Mouse (Mus musculus) left cerebral cortex, postnatal 36 days (tissue): ENCODE data around the gene Hnrnpa3. TPM values are rescaled to one million over a fixed set of nuclear protein-coding genes. Genes with fewer than 3 reads are reported as not detected.
A peak's percentile ranks its signal among the peaks of the same experiment; 100 is the strongest.
"Not testable (repeated sequence)": the region's sequence is repeated elsewhere in the genome, so short reads cannot be mapped to it uniquely, and the experiment has no call there.

Experiments used
- DNase-seq, 2 experiments: peaks; one replicate each; pipeline ENCODE4 v3.0.0; 2021 to 2022; ENCODE audit warnings: low spot score in 2 of 2, mixed read lengths in 1 of 2
- intact Hi-C: fragments of 180-260 bp; cut with DNase I; formaldehyde crosslinking; loops from one replicate; pipeline ENCODE4 v1.15.1; 2025
- total RNA-seq, 2 experiments: library from RNA; stranded (reverse); gene quantifications; 2 replicates each; pipeline ENCODE4 v1.2.3; 2021

The Hnrnpa3 gene
- 100 to 1,000 TPM; 260 to 274 TPM for total RNA-seq

DNA sequence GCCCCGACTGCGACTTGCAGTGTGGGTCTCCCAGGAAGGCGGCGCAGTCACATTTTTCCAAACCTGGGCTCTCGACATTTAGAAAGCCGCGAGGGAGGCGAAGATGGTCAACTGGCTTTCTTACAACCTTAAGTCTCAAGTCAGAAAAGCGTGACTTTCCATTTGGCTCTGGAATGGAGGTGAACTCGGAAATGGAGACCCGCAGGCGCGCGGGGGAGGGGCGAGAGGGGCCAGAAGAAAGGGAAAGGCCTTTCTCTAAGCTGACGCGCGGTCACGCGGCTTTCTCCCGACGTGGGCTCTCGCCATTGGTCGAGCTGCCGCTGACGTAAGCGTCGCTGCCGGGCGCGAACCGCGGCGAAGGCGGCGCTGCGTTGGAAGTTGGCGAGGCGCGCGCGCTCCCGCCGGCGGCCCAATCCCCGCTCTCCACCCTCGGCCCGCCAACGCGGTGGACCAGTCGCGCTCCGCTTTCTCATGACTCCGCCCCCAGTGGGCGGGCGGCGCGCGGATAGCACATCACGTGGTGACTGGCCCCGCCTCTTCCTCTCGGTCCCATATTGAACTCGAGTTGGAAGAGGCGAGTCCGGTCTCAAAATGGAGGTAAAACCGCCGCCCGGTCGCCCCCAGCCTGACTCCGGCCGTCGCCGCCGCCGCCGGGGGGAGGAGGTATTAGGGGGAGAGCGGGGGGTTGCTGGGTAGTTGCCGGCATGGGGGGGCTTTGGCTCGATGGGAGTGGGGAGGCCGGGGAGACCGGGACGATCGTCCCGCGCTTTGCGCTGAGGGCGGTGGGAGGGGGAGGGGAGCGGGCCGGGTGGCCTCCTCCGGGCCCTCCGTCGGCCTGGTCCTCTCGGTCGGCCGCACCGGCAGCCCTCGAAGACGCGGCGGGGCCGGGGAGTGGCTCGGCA lies at the start of gene Hnrnpa3:
Hnrnpa3 (plus strand) TSS at position 535 of the 902 bp plus-strand sequence.
- intact Hi-C loops = loop anchor here (2.0 to 5.0 kb wide), 2 partner anchors 43 to 50 kb away; partner anchors contain the start of gene Nfe2l2
- DNase-seq = peak; percentile 99 to 100

DNA sequence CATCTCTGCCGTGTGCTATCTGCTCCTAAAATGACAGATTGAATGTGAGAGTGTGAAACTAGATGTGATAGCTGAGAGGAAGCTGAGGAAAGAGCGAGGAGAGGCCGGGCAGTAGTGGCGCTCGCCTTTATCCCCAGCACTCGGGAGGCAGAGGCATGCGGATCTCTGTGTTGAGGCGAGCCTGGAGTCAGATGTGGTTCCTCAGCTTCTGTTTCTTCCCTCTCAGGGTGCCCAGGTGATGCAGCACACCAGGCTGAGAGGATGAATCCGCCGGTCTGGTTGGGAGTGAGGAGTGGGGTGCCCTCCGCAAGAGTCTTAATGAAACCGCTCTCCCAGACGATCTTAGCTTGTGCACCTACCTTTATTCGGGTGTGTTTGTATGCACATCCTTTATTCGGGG lies 49.1 kb upstream of the Hnrnpa3 start:
- intact Hi-C loops = loop anchor here (2.0 to 5.0 kb wide), 3 partner anchors 49 to 462 kb away; partner anchors contain the start of gene Hnrnpa3
- DNase-seq = no peak

DNA sequence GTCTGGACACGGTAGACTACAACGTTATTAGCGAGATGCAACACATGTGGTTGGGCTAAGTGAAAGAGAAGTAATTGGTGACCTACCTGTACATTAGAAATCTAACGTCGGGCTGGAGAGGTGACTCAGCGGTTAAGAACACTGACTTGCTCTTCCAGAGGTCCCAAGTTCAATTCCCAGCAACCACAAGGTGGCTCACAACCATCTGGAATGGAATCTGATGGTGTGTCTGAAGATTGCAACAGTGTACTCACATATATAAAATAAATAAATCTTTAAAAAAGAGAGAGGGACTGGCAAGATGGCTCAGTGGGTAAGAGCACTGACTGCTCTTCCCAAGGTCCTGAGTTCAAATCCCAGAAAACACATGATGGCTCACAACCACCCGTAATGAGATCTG lies 48.5 kb upstream of the Hnrnpa3 start:
- DNase-seq, intact Hi-C loops: not testable (repeated sequence)

DNA sequence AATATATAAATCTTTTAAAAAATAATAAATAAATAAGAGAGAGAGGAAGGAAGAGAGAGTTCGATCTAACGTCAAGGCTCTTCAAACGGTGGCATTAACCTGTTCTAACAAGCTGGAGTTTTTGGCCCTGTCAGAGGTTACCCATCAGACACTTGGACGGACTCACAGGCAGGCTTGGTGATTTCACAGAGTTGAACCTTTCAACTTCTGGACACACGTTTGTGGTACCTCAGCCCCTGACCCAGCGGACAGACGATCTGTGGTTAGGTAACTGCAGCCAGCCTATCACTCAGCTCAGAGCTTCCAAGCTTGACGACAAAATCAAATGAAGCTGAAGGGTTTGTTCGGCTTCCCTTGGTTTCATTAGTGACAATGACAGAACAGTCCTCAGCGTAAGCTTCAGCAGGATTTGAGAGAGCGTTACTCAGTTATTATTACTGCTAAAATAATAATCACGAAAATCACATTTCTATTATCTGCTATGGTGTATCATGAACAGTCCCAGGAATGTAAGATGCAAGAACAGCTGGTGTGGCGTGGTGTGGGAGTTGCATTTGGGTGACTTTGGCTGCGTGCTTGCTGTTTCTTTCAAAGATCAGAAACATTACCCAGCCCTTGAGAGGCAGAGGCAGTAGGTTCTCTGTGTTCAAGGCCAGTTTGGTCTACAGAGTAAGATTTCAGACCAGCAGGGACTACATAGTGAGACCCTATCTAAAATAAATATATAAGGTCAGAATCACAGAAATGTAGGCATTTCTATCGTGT lies 47.8 kb upstream of the Hnrnpa3 start:
- DNase-seq = no peak
- intact Hi-C loops = no loop called here

DNA sequence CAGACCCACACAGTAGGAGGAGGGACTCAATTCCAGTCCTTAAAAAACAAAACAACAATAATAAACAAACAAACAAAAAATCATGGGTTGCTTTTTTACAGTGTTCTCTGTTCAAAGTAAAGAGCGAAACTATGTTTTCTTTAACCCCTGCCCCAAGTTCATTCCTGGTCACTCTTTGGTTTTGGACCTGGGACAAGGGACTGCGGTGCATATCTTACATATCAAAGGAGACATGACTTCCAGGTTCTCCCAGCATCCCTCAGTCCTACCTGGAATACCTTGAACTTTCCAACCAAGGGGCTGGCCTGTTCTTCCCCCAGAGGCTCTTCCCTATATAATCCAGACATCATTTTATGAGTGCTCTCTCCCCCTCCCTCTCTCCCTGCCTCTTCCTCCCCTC lies 47.1 kb upstream of the Hnrnpa3 start:
- no peak for DNase-seq
- intact Hi-C loops = no loop called here

DNA sequence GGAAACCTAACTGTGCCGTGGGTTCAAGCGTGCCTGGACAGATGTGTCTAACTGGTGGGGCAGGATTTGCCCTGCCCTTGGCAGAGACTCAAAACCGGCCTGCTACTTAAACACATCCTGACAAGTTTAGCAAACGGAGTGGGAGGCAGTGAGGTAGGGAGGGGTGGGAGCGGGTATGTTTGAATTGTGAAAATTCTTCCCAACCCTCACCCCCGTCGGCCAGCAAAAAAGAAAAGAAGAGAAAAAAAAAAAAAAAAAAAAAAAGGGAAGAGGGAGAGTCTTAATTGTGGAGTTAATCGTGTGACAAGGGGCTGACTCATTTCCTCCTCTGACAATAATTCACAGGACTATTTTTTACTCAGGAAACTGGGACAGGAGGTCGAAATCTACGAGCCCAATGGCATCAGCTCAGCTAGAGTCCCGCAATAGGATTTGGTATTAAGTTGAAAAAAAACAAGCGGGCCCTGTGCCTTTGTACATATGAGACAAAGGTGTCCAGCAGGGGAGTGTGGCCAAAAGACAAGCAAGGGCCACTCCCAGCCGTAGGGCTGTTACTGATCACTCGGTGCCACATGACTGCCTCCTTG lies 46.0 kb upstream of the Hnrnpa3 start:
- intact Hi-C loops = no loop called here
- no peak for DNase-seq

DNA sequence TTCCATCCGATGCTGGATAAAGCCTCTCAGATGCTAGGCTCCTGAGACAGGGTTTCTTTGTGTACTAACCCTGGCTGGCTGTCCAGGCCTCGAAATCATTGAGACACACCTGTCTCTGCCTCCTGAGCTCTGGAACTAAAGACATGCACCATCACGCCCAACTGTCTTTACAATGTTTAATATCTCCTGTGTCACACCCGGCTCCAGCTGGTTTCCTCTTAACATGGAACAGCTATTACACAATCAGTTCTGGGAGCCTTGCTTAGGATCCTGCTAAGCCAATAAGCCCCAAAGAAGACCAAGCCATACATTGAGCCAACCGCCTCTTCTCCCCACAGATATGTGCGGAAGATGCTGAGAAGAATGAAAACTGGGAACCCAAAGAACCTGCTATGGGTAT lies 44.5 kb upstream of the Hnrnpa3 start:
- no peak for DNase-seq
- intact Hi-C loops = no loop called here

DNA sequence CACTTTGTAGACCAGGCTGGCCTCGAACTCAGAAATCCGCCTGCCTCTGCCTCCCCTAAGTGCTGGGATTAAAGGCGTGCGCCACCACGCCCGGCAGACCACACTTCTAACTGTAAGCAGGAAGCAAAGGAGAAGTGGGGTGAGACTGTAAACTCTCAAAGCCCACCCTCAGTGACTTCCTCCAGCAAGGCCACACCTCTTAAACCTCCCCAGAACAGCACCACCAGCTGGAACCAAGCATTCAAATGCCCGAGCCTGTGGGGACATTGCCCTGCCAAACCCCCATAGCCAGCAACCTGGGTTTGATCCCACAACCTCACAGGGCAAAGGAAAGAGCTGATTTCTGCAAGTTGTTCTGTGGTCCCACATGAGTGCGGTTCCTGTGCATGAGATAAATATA lies 42.1 kb upstream of the Hnrnpa3 start:
- DNase-seq = no peak
- intact Hi-C loops = no loop called here

DNA sequence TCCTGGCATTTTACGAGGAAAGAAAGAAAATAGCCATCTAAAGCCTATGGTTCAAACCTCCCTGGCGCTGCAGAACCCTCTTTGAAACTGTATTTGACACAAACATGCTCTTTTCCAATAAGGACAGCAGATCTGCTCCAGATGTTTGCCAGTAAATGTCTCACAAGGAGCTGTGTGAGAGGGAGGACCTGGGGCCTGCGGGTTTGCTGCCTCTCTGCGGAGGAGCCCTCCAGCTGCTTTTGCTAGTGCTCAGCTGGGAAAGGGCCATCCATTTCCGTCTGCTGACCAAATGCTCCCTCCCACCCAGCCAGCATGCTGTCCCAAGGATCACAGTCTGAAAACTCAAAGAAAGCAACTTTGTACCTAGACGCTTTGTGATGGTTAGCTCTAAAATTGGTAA lies 40.3 kb upstream of the Hnrnpa3 start:
- no peak for DNase-seq
- intact Hi-C loops = no loop called here

DNA sequence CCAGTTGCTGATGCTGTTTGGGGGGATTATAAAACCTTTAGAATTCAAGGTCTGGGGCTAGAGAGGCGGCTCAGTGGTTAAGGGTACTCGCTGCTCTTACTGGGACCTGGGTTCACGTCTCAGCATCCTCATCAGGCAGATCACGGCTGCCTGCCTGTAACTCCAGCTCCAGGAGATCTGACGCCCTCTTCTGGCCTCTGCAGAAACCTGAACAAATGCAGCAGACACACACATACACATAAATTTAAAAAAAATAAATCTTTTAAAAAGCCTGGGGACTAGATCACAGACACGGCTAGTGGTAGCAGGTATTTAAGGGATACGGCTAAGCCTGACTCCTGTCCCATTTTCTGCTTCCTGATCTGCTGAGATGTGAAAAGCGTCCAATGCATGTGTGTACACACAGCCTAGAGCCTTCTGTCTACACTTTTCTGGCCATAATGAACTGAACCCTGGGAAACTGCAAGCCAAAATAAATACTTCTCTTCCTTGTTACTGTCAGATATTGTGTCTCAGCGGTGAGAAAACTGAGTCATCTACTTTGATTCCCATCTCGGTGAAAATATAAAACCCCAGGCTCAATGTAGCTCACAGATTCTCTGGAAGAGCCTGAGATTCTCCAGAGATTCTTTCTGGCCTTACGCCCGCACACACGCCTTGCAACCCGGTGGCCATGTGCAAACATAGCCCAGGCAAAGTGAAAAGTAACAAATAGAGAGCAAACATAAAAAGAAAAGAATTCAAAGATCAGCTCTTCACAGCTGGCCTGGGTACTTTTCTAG lies 37.0 kb upstream of the Hnrnpa3 start:
- intact Hi-C loops = no loop called here
- no peak for DNase-seq

DNA sequence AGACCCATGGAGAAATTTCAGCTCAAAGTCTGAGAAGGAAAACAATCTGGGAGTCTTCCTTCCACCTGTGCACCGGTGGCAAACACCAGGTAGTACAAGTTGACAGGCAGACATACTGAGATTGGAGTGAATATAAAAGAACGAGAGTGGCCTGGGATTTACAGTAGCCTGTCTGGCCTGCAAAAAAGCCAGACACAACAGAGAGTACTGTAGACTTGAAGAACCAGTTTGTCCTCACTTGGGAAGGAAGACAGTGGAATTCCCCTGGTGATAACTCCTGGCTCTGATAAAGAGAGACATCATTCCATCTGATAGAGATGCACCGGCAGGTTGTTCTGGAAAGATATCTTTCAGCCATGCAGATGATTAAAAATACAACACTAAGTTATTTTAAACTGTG lies 34.0 kb upstream of the Hnrnpa3 start:
- intact Hi-C loops = no loop called here
- DNase-seq = no peak

DNA sequence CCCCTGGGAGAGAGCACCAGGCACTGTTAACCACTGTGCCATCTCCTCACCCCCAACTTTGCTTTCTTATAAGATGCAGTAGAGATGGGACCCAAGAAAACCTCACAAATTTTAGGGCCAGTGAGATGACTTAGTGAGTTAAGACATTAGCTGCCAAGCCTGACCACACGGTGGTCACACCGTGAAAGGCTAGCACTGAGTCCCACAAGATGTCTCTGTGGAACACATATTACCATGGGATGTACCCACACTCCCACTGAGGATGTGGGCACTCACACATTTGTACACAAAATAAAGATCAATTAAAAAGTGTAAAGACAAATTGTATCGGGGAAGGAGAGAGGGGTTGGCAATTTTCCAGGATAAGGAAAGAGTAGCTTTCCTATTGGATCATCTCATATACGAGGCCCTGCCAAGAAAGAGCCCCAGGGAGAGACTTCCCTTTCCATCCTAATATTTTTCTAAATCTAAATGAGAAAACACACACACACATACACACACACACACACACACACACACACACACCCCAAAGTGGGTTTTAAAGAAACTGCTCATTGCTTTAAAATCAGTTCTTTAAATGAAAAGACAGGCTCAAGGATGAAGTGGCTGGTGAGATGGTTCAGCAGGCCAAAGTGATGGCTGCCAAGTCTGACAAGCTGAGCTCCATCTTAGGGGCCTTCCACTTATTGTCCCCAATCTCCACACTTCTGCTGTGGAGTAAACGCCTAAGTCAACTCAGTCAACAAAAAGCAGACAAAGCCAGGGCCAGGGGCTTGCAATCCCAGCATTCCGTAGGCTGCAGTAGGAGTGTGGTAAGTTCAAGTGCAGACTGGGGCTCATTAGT lies 32.2 kb upstream of the Hnrnpa3 start:
- intact Hi-C loops = no loop called here
- no peak for DNase-seq

DNA sequence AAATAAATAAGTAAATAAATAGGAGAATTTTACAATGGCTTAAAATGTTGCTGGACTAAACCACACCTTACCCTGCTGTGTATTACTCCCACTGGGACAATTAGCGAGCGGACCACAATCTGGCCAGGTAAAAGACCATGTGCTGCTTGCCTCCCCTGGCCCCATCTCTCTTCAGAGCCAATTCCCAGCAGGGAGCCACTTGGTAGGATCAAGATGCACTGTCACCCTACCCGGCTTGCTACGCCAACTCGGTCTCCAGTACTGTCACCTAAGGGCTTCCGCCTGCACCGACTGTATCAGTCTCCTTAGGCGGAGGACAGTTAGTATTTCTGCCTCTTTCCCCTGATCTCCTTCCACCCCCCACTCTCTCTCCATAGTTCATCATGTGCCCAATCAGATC lies 30.6 kb upstream of the Hnrnpa3 start:
- intact Hi-C loops = no loop called here
- no peak for DNase-seq

DNA sequence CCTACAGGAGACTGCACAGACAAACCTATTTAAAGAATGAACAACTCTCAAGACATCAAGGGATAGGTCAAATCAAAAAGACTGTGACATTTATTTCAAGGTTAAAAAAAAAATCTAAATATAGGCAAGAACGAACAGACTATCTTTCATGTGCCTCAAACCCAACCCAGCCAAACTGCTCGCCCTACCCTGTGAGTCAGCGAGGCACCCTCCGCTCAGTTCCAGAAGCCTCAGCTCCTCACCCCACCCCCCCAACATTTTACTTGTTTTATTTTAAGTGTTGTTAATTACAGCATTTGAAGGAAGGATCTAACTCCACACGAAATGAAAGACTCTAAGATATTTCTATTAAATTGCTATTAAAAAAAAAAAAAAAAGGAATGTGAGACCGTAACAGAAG lies 27.6 kb upstream of the Hnrnpa3 start:
- intact Hi-C loops = no loop called here
- DNase-seq = no peak

DNA sequence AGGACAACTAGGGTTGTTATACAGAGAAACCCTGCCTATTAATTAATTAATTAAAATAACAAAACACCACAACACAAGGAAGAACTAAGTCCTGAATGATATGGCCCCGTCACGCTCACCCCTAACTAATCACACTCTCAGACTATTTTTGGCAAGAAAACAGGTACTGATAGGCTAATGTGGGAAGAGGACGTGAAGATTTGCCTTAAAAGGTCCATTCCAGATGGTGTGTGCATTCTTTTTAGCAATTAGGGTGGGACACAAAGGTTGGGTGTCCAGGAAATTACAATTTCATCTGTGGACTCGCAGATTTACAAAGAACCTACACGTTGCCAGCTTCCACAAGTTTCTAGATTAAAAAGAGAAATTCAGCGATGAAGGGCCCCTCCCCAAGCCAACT lies 27.0 kb upstream of the Hnrnpa3 start:
- no peak for DNase-seq
- intact Hi-C loops = no loop called here

DNA sequence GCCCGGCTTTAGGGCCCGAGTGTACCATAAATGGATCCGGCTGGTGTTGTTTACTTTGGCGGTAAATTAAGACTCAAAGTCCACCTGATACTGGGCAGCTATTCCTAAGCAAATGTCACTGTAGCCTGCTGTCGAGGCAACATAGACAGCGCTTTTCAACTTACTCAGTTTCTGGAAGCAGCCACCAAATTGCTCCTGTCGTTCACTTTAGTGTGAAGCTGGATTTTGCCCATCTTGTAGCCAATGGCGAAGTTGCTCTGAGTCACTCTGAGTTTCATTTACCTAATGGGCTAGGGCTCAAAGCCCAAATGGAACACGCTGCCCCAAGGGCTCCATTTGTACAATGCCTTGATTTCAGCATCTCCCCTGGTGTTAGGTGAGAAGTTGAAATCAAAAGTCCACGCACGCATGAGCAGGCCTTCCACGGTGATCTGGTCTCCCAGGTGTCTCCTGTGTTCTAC lies 26.3 kb upstream of the Hnrnpa3 start:
- intact Hi-C loops = no loop called here
- no peak for DNase-seq

DNA sequence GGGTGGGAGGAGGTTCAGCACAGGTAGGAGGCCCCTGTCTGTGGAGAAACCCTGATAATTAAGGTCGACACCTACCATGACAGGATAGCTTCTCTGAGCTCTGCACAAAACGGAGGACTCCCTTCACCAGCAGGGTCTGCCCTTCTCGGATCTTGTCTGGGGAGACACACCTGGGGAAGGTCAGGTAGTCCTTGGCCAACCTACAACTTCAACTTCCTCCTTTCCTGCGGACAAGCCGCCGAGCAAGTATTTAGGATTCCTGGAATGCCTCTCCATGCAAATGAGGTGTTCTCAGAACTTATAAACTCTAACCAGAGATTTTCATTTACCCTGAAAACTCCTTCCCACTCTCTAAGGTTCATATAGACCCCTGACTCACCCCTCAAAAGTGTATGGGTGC lies 25.7 kb upstream of the Hnrnpa3 start:
- intact Hi-C loops = no loop called here
- DNase-seq = no peak

DNA sequence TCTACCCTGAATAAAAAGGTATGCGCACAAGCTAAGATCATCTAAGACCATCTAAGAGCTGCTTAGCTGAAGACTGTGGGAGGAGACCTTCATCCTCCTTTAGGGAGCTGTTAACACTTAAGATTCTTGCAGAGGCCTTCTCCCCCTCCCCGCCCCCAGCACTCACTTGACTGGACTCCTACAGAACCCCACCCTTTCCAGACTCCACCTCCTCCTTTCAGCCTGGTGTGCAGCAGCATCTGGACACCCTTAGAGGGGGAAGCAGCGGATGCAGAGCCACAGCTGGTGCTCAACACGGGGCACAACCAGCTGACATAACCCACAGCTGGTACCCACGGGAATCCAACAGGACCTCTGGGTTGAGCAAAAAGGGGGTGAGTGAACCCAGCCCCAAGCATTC lies 25.3 kb upstream of the Hnrnpa3 start:
- intact Hi-C loops = no loop called here
- no peak for DNase-seq

DNA sequence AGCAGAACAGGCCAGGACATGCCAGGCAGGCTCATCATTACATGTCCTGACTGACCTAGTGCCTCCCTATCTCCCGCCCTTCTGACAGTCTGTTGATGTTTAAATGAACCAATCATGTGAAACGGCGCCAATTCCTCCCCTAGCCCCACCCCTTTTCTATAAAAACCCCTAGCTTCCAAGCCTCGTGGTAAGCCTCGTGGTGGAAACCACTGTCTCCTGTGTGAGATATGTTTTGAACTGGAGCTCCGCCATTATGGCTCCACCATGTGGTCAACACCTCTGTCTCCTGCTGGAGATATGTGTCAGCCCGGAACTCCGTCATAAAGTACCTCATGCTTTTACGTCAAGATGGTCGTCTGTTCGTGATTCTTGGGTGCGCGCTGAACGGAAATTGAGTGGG lies 24.6 kb upstream of the Hnrnpa3 start:
- DNase-seq, intact Hi-C loops: not testable (repeated sequence)
